Mouse (Mus musculus) cerebellum, adult 9-11 months (tissue): Measurements from ENCODE around the gene Sppl3.

Experiments
- DNase-seq: peaks from one replicate; pipeline ENCODE4 v3.0.0; 2022

Gene Sppl3

DNA sequence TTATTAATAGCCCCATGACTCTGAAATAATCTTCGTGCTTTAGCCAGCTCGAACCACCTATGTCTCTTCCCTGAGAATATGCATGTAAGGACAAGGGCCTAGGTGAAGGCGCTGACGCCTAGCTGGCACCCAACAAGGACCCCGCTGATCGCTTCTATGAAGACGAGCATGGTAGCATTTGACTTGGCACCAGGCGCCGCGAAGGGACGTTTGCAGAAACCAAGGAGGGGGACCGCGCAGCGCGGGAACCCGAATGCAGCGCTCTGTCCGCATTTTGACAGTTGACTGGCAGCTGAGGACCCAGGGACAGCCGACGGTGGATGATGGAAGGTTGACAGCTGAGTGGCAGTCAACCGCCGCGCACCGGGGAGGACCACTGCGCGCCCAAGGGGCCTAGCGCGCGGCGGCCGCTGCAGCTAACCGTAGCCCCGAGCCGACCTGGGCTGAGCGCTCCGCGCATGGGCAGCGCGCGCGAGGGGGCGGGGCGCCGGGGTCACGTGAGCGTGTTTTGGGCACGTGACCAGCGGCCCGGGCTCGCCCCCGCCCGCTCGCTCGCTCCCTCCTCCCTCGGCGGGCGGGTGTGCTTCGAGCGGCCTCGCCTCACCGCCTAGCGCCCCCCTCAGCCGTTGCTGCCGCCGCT, at the start of gene Sppl3:
Gene Sppl3, plus strand, starts transcription at position 561 of the 640 bp plus-strand sequence.
- peak; percentile 92 for DNase-seq

DNA sequence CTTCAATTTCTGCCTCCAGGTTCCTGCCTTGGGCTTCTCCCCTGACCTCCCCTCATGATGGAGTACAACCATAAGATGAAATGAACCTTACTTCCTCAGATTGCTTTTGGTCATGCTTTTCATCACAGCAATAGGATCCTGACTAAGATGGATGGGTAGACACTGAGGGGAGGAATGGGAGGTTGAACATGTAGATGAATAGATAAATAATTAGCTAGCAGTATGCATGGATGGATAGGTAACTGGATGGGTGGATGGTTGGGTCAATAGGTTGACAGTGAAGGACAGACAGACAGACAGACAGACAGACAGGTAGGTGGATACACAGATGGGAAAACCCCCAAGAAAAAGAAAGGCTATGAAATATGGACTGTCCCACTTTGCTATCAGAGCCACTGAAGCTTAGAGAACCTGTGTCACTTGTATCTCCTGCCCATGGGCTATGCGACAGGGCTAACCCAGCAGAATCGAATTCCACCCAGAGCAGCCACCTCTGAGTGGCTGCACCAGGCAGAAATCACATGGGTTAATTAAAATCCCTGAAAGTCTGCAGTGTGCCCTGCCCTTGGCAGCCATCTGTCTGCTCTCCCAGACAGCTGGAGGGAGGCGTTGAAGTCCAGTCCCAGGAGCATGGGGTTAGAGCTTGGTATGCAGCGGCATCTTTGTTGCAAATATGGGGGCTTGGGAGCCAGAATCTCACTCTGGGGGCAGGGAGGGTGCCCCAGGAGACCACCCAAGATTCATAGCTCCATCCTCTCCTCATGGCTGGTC, 49.2 kb upstream of the Sppl3 start:
- DNase-seq, result no peak

DNA sequence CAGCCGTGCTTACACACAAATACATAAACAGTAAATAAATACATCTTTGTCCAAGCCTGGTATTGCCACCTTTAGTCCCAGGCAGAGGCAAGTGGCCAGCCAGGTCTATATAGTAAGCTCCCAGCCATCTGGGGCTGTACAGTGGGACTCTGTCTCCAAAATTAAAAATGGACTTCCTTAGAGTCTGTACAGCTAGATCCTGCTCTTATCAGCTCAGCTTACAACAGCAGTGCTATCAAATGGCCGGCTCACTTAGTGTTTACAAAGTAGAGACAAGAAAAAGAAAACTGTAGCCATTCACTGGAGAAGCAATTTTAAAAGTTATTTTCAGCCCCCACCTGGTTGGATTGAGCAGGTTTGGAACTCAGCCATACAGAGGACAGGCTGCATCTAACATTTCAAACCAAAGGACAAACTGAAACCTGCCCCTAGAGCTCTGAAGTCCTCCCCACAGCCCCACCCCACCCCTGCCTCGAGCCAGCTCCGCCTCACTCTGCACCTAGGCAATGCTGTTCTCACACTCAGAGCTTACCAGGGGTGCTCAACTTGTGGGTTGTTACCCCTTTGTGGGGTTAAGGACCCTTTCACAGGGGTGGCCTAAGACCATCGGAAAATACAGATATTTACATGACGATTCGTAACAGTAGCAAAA, 46.5 kb upstream of the Sppl3 start:
- DNase-seq, result no peak

DNA sequence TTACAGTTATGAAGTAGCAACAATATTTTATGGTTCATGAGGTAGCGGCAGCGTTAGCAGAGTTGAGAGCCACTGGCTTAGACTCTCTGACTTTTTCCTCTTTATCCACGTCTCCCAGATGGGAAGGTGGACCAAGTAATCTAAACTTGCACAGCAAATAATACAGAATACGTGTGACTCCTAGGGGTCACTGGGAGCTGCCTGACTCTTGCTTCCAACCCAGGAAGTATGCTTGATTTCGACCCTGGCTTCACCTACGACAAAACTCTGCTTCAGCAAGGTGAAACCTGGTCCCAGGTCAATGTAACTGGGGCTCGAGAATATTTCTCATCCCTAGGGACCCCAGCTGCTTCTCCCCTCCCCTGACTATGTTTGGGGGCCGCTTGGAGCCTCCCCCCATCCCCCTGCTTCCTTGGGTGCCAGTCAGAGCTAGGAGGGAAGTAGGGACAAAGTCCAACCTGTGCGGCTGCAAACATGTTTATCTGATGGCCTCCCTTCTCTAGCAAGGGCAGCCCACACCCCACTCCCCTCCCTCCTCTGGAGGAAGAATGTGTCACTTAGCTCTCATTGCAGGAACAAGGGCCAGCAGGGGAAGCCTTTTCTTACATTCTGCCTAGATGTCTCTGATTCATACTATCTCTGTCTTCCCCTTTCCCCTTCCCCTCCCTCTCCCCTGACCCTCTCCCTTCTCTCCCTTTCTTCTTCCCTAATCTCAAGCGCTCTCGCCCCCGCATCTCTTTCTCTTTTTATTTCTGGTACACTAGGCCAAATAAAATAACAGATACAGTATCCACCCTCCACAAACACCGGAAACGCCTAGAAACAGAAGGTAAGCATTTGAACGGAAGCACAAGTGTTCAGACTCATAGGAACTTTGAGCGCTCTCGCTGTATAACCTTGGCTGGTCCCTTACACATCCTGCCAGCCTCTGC, 45.7 kb upstream of the Sppl3 start:
- no peak for DNase-seq

DNA sequence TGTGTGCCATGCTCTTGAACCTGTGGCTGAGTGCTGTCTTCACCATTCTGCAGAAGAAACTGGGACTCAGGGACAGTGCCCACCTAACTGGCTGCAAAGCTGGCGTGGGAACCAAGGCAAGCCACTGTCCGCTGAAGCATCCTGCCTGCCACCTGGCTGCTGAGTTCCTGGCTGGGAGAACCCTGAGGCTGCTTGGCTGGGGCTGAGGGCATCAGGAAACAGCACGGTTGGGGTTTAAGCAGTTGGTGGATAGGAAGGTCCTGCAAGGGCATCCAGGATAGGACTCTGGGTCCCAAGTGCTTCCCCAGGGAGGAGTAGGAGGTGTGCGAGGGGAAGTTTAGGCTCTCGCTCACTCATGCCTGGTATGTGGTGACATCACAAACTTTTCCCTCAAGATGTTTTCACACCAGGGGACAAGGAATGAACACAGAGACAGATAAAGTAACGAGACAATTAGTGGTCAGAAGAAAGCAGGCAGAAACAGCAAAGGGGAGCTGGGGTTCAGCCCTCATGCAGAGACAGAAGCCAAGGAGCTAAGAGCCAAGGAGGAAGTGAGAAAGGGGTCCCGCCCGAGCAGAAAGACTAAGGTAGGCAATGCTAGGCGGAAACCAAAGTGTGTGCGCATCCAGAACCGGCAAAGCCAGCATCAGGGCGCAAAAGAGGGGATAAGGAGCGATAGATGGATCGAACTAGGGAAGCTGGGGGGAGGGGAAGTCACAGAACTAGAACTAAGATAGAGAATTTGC, 43.2 kb upstream of the Sppl3 start:
- DNase-seq, result no peak

DNA sequence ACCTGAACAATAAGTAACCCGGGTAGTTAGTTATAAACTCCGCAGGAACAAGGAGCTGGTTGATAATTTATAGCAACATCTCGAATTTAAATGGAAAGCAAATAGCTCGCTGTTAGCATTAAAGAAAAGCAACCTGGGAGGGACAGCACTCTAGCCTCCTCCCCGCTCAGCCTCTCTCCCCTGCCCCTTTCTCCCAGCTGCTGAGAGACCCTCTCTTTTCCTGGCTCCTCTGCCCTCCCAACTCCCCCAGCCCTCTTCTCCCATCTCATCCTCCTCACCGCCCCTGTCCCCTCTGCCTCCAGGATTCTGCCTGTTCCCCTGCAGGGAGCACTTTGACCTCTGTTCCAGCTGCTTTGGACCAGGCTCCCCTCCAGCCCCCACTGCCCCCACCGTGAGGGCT, 42.3 kb upstream of the Sppl3 start:
- no peak for DNase-seq

DNA sequence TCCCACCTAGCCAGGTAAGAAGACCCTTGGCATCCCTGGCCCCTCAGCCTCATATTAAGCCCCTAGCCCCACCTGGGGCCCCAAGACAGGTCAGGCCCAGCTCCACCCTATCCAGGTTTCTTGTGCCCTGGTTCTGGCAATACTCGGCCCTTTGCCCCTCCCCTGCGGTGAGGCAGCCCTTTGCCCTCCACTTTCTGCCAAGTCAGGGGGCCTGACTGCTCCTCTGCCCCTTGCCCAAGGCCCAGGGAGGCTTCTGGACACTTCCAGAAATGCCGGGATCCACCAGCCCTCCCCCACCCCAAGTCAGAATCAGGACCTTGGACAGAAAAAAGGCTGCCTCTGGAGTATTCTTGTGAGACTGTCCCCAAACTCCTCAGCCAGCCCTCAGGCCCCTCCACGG, 41.9 kb upstream of the Sppl3 start:
- DNase-seq, result no peak

DNA sequence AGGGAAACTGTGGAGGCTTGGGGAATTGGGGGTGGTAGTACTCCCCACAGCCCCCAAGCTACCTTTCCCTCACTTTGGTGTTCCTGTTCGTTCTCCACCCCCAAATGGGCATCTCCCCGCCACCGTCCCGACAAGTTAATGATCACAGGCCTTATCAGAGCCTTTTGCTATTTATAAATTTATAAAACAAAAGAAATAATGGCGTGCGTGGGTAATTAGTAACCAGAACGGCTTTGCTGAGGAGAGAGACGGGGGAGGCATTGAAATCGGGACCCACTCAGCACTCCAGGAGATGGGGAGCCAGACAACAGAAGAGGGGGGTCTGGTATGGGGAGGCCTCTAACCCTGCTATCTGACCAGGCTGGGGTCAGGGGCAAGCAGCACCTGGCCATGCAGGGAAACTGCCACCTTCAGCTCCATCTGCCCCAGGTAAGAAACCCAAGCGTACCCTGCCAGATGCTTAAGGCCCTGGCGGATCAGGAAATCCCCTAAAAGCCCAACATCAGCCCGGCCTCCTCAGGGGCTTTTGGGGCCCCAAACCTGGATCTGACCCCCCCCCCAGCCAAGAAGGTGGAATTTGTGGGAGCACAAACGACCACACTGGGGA, 41.2 kb upstream of the Sppl3 start:
- no peak for DNase-seq

DNA sequence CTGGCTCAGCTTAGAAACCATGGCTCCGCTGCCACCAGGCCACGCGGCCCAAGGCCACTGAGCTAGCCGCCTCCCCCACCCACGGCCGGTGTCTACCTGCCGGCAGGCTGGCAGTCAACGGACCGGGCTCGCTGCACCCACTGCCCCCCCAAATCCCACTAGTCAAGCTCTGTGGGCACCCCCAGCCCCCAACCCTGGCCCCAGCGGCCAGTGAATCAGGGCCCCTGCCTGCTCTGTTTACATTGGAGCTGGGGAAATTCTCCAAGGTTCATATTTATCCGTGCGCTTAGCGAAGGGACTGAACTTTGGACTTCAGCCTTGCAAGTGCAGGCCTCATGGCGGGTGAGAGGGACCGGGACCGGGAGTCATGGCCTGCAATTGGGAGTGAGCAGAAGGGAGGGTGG, 40.1 kb upstream of the Sppl3 start, which contains the start of gene Hnf1a:
Gene Hnf1a, minus strand, starts transcription at position 271 of the 404 bp plus-strand sequence.
- no peak for DNase-seq

DNA sequence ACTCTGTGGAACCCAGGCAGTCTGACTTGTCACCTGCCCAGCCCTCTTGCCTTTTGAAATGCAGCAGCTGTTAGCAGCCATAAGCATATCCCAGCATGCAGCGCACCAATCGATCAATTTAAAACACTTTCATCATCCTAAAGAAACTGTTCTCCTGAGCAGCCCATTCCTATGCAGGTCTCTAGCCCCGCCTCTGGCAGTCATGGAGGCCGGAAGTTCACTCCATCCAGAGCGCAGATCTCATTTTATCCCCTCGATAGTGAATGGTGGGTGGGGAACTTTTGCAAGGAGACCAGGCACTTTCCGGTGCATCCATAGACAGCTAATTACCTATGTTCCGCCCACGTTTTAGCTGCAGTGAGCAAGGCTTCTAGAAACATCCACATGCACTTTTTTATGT, 38.7 kb upstream of the Sppl3 start:
- DNase-seq, result no peak

DNA sequence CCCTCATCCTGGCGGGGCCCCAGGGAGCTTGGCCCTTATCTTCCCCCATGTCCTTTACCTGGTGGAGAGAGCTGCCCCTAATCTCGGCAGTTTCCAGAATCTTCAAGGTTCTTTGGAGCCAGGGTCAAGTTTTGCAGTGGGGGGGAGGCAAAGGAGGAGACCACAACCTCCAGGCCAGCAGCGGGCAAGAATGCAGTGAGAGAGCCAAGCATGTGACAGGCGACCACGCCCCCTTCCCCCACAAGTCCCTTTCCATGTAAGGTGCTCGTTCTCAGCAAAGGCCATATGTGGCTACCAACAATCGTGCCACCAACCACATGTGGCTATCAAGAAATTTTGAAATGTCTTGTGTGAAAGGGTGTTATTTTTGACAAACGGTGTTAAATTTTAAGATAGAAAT, 37.8 kb upstream of the Sppl3 start:
- no peak for DNase-seq

DNA sequence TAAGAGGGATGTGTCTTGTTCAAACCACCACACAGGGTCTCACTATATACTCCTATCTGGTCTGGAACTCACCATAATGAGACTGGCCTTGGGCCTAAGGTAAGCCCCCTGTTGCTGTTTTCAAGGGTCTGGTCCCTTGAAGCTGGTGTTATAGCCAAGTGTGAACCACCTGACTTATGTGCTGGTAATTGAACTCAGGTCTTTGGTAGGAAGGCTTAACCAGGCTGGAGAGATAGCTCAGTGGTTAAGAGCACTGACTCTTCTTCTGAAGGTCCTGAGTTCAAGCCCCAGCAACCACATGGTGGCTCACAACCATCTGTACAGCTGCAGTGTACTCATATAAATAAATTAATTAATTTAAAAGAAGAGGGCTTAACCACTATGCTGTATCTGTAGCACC, 34.0 kb upstream of the Sppl3 start:
- no peak for DNase-seq

DNA sequence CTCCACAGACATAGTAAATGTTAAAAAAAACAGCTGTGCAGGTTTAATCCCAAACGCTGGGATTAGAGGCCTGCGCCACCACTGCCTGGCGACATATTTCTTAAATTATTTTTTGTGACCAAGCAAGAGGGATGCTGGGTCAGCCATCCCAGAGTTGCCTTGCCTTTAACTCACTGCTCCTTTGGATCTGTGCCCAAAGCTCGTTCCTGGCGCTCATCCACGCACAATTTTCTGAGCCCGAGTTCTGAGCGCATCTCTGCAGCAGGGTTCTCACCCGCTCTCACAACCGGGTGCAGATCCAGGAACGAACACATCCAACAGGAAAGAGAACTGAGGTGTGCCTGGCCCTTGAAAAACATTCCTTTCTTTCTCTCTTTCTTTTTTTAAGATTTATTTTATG, 32.5 kb upstream of the Sppl3 start:
- peak; percentile 25 for DNase-seq

DNA sequence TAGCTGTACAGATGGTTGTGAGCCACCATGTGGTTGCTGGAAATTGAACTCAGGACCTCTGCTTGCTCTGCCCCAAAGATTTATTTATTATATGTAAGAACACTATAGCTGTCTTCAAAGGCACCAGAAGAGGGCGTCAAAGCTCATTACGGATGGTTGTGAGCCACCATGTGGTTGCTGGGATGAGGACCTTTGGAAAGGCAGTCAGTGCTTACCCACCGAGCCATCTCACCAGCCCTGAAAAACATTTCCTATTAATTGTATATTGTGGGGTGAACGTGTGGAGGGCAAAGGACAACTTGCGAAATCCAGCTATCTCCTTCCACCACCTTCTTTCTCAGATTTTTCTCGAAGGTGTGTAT, 32.1 kb upstream of the Sppl3 start:
- DNase-seq, result peak; percentile 26

DNA sequence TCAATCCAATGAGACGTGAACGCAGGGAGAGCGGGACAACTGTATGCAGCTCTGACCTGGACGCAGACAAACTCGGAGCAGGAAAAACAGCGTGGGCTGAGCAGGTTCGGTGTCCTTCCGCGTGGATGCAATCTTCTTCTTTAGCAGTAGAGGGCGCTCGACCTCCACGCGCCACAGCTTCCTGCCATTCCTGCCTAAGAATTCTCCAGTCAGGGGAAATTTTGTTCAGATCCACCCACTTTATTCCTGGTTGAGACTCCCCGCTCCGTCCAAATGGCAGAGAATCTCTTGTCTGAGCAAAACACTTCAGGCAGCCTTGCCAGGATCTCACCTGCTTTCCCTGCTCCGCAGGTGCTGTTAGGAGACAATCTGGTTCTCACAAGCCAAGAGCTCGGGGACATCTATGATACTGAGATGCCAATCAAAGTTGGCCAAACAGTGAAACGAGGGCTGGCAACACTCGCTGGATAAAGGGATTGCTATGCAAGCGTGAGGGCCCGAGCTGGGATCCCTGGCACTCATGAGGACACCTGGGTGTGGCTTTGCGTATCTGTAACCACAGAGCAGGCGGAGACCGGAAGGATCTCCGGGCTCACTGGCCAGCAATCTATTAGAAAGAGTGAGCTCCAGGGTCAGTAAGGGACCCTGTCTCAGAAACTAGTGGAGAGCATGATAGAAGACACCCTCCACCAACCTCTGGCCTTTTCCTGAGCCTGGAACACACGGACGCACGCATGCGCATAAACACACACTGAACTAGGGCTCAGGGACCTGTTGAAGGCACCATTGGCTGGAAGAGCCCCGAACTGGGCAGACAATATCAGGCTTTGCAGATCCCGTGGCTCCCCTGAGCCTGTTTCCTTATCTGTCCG, 31.5 kb upstream of the Sppl3 start:
- DNase-seq, result peak; percentile 79

DNA sequence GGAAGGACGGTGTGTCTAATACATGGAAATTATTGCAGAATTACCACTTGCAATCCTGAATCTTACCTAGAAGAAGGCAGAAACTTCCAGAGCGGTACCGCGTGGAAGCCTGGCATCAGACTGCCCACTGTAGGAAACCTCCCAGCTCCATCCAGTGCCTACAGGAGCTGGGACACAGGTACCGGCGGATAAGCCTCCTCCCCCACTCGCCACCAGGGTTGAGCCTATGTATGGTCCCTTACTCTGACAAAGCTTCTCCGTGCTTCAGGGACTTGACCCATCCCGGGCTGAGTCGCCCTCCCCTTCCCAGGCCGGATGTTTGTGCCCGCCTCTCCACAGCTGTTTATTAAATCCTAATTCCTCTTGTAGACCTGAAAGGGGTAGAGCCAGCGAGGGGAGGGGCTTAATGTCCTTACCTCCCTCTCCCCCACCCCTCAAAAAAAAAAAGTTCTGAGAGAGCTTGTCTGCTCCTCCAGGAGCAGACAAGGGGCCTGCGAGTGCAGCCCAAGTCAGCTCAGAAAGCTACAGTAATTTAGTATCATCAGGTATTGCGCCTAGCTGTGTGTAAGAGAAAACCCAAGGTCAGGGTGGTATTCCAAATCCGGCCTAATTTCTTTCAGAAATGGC, 30.7 kb upstream of the Sppl3 start:
- no peak for DNase-seq

DNA sequence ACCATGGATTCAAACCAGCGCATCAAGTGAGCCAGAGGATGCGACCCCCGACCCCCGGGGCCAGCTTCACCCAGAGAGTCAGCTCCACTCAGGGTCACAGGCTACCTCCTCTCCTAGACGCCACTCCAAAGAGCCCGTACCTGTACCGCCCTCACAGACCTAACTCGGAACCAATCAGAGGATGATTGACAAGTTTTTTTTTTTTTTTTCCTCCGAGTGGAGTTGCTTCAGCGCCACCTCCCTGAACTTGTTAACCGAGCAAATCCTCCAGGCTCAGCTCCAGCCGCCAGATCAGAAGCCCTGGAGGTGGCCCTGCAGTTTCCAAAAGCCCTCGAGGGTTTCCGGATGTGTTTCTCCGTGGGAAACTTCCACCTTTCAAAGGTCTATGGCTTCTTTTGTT, 28.9 kb upstream of the Sppl3 start:
- no peak for DNase-seq

DNA sequence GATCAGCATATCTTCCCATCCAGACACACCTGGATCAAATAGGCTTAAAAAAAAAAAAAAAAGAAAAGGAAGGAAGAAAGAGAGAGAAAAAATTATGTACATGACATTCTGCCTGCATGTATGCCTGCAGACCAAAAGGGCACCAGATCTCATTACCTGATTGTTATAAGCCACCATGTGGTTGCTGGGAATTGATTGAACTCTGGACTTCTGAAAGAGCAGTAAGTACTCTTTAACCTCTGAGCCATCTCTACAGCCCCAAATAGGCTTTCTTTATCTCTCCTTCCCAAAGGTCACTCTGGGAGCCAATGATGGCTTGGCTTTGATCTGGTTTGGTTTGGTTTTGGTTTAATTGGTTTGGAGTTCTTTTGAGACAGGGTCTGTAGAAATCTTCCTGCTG, 25.9 kb upstream of the Sppl3 start:
- no peak for DNase-seq

DNA sequence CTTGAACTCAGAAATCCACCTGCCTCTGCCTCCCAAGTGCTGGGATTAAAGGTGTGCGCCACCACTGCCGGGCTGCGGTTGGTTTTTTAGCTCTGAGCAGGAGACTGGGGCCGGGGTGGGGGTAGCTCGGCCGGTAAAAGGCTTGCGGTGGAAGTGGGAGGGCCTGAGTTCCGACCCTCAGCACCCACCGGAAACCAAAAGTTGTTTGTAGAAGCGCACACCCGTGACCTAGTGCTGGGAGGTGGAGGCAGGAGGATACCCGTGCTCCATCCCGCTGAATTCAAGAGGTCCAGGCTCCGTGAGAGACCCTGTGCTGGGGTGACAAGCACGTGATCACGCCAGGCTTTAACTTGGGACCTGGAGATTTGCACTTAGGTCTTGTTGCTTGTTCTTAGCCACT, 14.5 kb upstream of the Sppl3 start:
- DNase-seq, result no peak

DNA sequence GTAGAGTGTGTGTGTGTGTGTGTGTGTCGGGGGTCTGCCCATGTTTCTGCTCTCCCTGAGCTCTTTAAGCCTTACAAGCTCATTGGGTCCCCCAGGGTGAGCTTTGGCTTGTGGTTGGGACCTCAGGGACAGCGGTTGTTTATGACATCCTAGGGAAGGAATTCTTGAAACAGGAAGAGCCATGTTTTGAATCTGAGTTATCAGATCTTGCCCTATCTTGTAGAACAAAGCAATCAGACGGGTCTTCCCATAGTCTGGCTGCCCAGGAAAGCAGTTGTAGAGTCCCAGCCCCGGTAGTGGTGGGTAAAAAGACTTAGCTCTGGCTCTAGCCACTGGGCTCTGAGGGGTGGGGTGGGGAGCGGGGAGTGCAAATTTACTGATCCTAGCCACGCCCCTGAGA, 13.6 kb upstream of the Sppl3 start:
- no peak for DNase-seq
